Comparison of ENCODE assay signal across 26 mouse cellular contexts in genomic region chr4:146456061-146456726, GRCm38 (mm10). TPM values are rescaled to one million over a fixed set of nuclear protein-coding genes. Genes with fewer than 3 reads are reported as not detected.
DNase-seq lines count a peak whose midpoint lies in the region; ATAC-seq lines count a peak whose summit lies in the region.
"Had no signal": no experiment of that assay in that cellular context is flagged by ENCODE, and none has a peak within 500 bp of the region (broad histone marks: within the 10 kb centered on the region; RNA-seq: fewer than 3 reads in every experiment).

No protein-coding gene starts in this region.

- peak; percentile 9; the same call in 1 of the 2 replicates for ATAC-seq in heart, embryonic 13.5 days (ENCODE audit: extremely low read depth, insufficient number of reproducible peaks, low FRiP score, low TSS enrichment)
- ATAC-seq in heart, embryonic 11.5 days (replicated peaks; ENCODE audit: insufficient number of reproducible peaks, low FRiP score, low TSS enrichment), result no peak
- peak; percentile 13; the same call in 1 of the 2 replicates for ATAC-seq in liver, embryonic 13.5 days (ENCODE audit: low read depth)
- ATAC-seq: forebrain, postnatal 0 days had no signal

- H3K27ac ChIP-seq in heart, embryonic 13.5 days (replicated peaks), result no peak overlapping the region
- no peak overlapping the region for H3K27ac ChIP-seq in heart, embryonic 11.5 days (ENCODE audit: low read depth, low read length)
- H3K27ac ChIP-seq in liver, embryonic 13.5 days, result no peak overlapping the region
- H3K27ac ChIP-seq: heart, adult 2 months; hindbrain, embryonic 15.5 days; kidney, embryonic 15.5 days; limb, embryonic 15.5 days had no signal

- no peak overlapping the region for H3K9ac ChIP-seq in heart, embryonic 13.5 days
- H3K9ac ChIP-seq in heart, embryonic 11.5 days (ENCODE audit: low read depth, low read length), result no peak overlapping the region
- no peak overlapping the region for H3K9ac ChIP-seq in liver, embryonic 13.5 days
- H3K9ac ChIP-seq: forebrain, postnatal 0 days; hindbrain, embryonic 15.5 days; kidney, embryonic 15.5 days; limb, embryonic 15.5 days had no signal

- no peaks in the 10 kb centered on the region for H3K27me3 ChIP-seq in heart, embryonic 13.5 days (replicated peaks)
- H3K27me3 ChIP-seq in heart, embryonic 11.5 days (ENCODE audit: control insufficient read depth, insufficient read depth, low read length), result no peaks in the 10 kb centered on the region
- no peaks in the 10 kb centered on the region for H3K27me3 ChIP-seq in liver, embryonic 13.5 days
- H3K27me3 ChIP-seq: hindbrain, embryonic 15.5 days; kidney, embryonic 15.5 days; limb, embryonic 15.5 days had no signal

- no peak for DNase-seq in liver, embryonic 13.5 days
- DNase-seq in liver (no peak), ES-CJ7 (ENCODE audit: low read depth, low spot score) (peak; percentile 30)
- peak; percentile 7 for DNase-seq in induced T-regulatory cell, adult 2 months (ENCODE audit: low read depth)
- no peak for DNase-seq in layer of hippocampus, adult 11-12 months (ENCODE audit: low spot score)
- DNase-seq: adrenal gland, postnatal 36 days; B cell, adult 2 months; cerebellum, adult 9-10 months; forebrain, postnatal 0 days; gastrocnemius, postnatal 25 days; heart, adult 2 months; kidney, adult 11 months; kidney, postnatal 36 days; lung, adult 2 months; midbrain, embryonic 14.5 days; thymus, adult 18-20 months; thymus, postnatal 36 days had no signal

- WGBS in heart, embryonic 13.5 days, result 63% methylated on average over 4 of the region's 4 CpGs
- 71% methylated on average over 4 of the region's 4 CpGs for WGBS in heart, embryonic 11.5 days (ENCODE audit: insufficient replicate concordance)
- WGBS in liver, embryonic 13.5 days (ENCODE audit: insufficient replicate concordance), result 64% methylated on average over 4 of the region's 4 CpGs

- peaks cover 79% of the 10 kb centered on the region for H3K9me3 ChIP-seq in heart, embryonic 13.5 days
- peaks cover 48% of the 10 kb centered on the region for H3K9me3 ChIP-seq in heart, embryonic 11.5 days (replicated peaks; ENCODE audit: control insufficient read depth, low read length)
- H3K9me3 ChIP-seq in liver, embryonic 13.5 days (replicated peaks), result peaks cover 39% of the 10 kb centered on the region

- no peak overlapping the region for H3K4me3 ChIP-seq in heart, embryonic 13.5 days
- H3K4me3 ChIP-seq in heart, embryonic 11.5 days (ENCODE audit: low read depth, low read length), result no peak overlapping the region
- H3K4me3 ChIP-seq in liver, embryonic 13.5 days (replicated peaks), result no peak overlapping the region
- H3K4me3 ChIP-seq: heart, adult 2 months; hindbrain, embryonic 15.5 days; kidney, embryonic 15.5 days; limb, embryonic 15.5 days had no signal

- H3K4me1 ChIP-seq in heart, embryonic 13.5 days, result no peaks in the 10 kb centered on the region
- no peaks in the 10 kb centered on the region for H3K4me1 ChIP-seq in heart, embryonic 11.5 days (ENCODE audit: control insufficient read depth, insufficient read depth, low read length)
- H3K4me1 ChIP-seq in liver, embryonic 13.5 days (replicated peaks), result no peaks in the 10 kb centered on the region
- H3K4me1 ChIP-seq: hindbrain, embryonic 15.5 days; kidney, embryonic 15.5 days; limb, embryonic 15.5 days had no signal

- peaks cover 18% of the 10 kb centered on the region for H3K36me3 ChIP-seq in heart, embryonic 13.5 days
- H3K36me3 ChIP-seq in heart, embryonic 11.5 days (ENCODE audit: control insufficient read depth, insufficient read depth, low read length), result peaks cover 4% of the 10 kb centered on the region
- H3K36me3 ChIP-seq in liver, embryonic 13.5 days, result peaks cover 30% of the 10 kb centered on the region
- H3K36me3 ChIP-seq: kidney, embryonic 15.5 days; limb, embryonic 15.5 days had no signal

- no peak overlapping the region for H3K4me2 ChIP-seq in heart, embryonic 13.5 days
- no peak overlapping the region for H3K4me2 ChIP-seq in heart, embryonic 11.5 days
- H3K4me2 ChIP-seq in liver, embryonic 13.5 days, result no peak overlapping the region
- H3K4me2 ChIP-seq: hindbrain, embryonic 15.5 days; kidney, embryonic 15.5 days; limb, embryonic 15.5 days had no signal

RNA-seq across cellular contexts. Expression of gene Zfp992, which starts 7.4 kb away (rescaled TPM):
- 2.6 and 2.9 TPM in 2 replicates for polyA plus RNA-seq in heart, embryonic 13.5 days (2015; fragmentation: Nextera tagmentation; extraction: Ambion mirVana)
- polyA plus RNA-seq in heart, embryonic 11.5 days (2014; fragmentation: Nextera tagmentation; extraction: Ambion mirVana), result 4.5 and 6.0 TPM in 2 replicates
- 3.0 and 3.6 TPM in 2 replicates for polyA plus RNA-seq in liver, embryonic 13.5 days (2015; fragmentation: Nextera tagmentation; extraction: Ambion mirVana)

RNA-seq across cellular contexts. Expression of gene Zfp981, which starts 45.6 kb away (rescaled TPM):
- polyA plus RNA-seq in heart, embryonic 13.5 days (2015; fragmentation: Nextera tagmentation; extraction: Ambion mirVana), result 0.06 TPM in 1 of 2 replicates, not detected in the other
- polyA plus RNA-seq in heart, embryonic 11.5 days (2014; fragmentation: Nextera tagmentation; extraction: Ambion mirVana), result 0.14 TPM in 1 of 2 replicates, not detected in the other
- polyA plus RNA-seq in liver, embryonic 13.5 days (2015; fragmentation: Nextera tagmentation; extraction: Ambion mirVana), result 0.07 and 0.16 TPM in 2 replicates
- polyA plus RNA-seq: embryonic facial prominence, embryonic 14.5 days; forebrain, postnatal 0 days; heart, postnatal 0 days; lung, adult 2 months; small intestine, adult 2 months; stomach, embryonic 16.5 days had no signal

Comparison
In these comparisons a context has a peak if more than half of its experiments do, and no peak if none do; other contexts are left out.
1. DNase-seq: peak in ES-CJ7 (single experiment) and induced T-regulatory cell, adult 2 months (single experiment); none in liver, embryonic 13.5 days (single experiment), liver (single experiment) and layer of hippocampus, adult 11-12 months (single experiment).